Mouse (Mus musculus) heart, postnatal 36 days (tissue): ENCODE measurements around the gene Gm21586. TPM values are rescaled to one million over a fixed set of nuclear protein-coding genes. Genes with fewer than 3 reads are reported as not detected.
"Not testable (repeated sequence)": the region's sequence is repeated elsewhere in the genome, so short reads cannot be mapped to it uniquely, and the experiment has no call there.

ENCODE experiments used
- DNase-seq, 2 experiments: peaks; one replicate each; pipeline ENCODE4 v3.0.0; 2021 to 2022
- intact Hi-C: fragments of 180-260 bp; cut with DNase I; formaldehyde crosslinking; loops from one replicate; pipeline ENCODE4 v1.15.1; 2025
- total RNA-seq, 2 experiments: library from RNA; stranded (reverse); gene quantifications; 2 replicates each; pipeline ENCODE4 v1.2.3; 2021

Gm21586 gene
- not detected for total RNA-seq

DNA sequence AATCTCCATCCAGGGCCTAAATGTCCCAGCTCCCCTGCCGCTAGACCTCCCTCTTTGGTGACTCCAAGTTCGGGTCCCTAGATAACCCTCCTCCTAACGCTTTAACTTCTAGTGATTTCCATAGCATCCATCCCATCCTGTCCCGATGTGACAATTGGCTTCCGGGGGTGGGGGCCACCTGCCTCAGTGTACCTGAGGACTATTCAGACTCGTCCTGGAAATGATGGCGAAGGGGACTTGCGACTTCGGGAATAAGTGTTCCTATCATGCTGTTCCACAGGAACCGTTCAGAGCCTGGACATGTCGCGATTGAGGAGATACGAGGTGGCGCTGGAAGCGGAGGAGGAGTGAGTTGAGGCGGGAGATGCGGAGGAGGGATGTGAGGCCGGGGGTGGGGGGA lies at the start of gene Gm21586:
Gene Gm21586, plus strand, starts transcription at position 301 of the 400 bp plus-strand sequence.
- DNase-seq, intact Hi-C loops: not testable (repeated sequence)

DNA sequence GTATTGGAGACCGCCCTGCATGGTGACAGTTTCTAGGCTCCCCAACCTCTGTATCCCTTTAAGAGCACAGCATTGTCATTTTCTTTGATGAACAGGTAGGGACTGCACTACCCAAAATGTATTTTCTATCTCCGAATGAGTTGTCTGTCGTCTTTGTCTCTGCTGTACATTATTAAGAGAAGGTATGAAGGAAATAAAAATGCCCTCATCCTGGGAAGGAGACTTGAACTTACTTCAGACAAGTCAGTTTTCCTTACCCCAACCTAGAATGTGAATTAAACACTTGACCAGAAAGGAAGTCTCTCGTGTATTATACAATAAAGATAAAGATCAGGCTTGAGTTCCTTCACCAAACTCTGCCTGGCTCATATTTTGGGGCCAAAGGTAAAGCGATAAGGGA lies 27.3 kb downstream of the Gm21586 start, which contains the start of gene Gm2163:
Gene Gm2163, plus strand, starts transcription at position 301 of the 400 bp plus-strand sequence.
- intact Hi-C loops, DNase-seq: not testable (repeated sequence)

Other genes starting within 250 kb of the Gm21586 start
- gene Gm10600, start 198.7 kb upstream of the Gm21586 start, total RNA-seq: under 1 TPM in 1 of 2 experiments, not detected in 1; 0.36 TPM
- not detected for gene Ccl21b, start 183.6 kb upstream of the Gm21586 start, total RNA-seq
- not detected for gene Gm21953, start 145.1 kb upstream of the Gm21586 start, total RNA-seq
- not detected for gene Fam205a3, start 121.0 kb upstream of the Gm21586 start, total RNA-seq
- gene Gm2163, start 27.4 kb downstream of the Gm21586 start, total RNA-seq: not detected
- gene Fam205a2, start 88.8 kb downstream of the Gm21586 start, total RNA-seq: not detected
- not detected for gene Gm10591, start 172.8 kb downstream of the Gm21586 start, total RNA-seq
- gene Gm2564, start 190.3 kb downstream of the Gm21586 start, total RNA-seq: 1 to 10 TPM; 2.4 to 3.0 TPM
- gene Ccl27b, start 215.9 kb downstream of the Gm21586 start, total RNA-seq: not detected
- gene Il11ra2, start 222.5 kb downstream of the Gm21586 start, total RNA-seq: under 1 TPM in 1 of 2 experiments, not detected in 1; 0.27 TPM